Mouse (Mus musculus) MEL (cell line): ENCODE results near the gene P2rx2. TPM values are rescaled to one million over a fixed set of nuclear protein-coding genes. Genes with fewer than 3 reads are reported as not detected.

ENCODE experiments used
- DNase-seq: peaks from one replicate; pipeline ENCODE4 v3.0.0; 2011; ENCODE audit warnings: low read depth, low spot score
- H3K27ac ChIP-seq: 2 replicates; pipeline ENCODE4 v1.5.1; 2012; ENCODE audit warnings: low read depth, mild to moderate bottlenecking, control low read depth, low read length, moderate library complexity; ENCODE audit not compliant: control insufficient read depth
- H3K27me3 ChIP-seq, 2 experiments: fragments of 150-350 bp in 1 of 2; sonication (generic) in 1 of 2; 2 replicates each; pipeline ENCODE4 v1.6.1; 2012; ENCODE audit warnings: low read length in 2 of 2, mild to moderate bottlenecking in 2 of 2, improper control_type of control experiment in 1 of 2, moderate library complexity in 1 of 2; ENCODE audit not compliant: insufficient read depth in 2 of 2, control insufficient read depth in 1 of 2
- H3K36me3 ChIP-seq, 2 experiments: 2 replicates each; pipeline ENCODE4 v1.6.1; 2012 to 2014; ENCODE audit warnings: low read length in 2 of 2, improper control_type of control experiment in 1 of 2, inconsistent platforms in 1 of 2, mild to moderate bottlenecking in 1 of 2; ENCODE audit not compliant: insufficient read depth in 2 of 2, control insufficient read depth in 1 of 2
- H3K4me1 ChIP-seq, 2 experiments: fragments of 150-350 bp in 1 of 2; sonication (generic) in 1 of 2; 2 replicates each; pipeline ENCODE4 v1.6.1; 2012; ENCODE audit warnings: low read length in 2 of 2, improper control_type of control experiment in 1 of 2, mild to moderate bottlenecking in 1 of 2; ENCODE audit not compliant: insufficient read depth in 2 of 2, control insufficient read depth in 1 of 2
- H3K4me3 ChIP-seq, 2 experiments: fragments of 150-350 bp in 1 of 2; sonication (generic) in 1 of 2; 2 replicates each; pipeline ENCODE4 v1.5.1; 2012; ENCODE audit warnings: low read depth in 2 of 2, low read length in 2 of 2, mild to moderate bottlenecking in 2 of 2, moderate library complexity in 2 of 2, control low read depth in 1 of 2, improper control_type of control experiment in 1 of 2; ENCODE audit not compliant: control insufficient read depth in 1 of 2, insufficient read depth in 1 of 2
- H3K79me2 ChIP-seq: 2 replicates; pipeline ENCODE4 v1.6.1; 2012; ENCODE audit warnings: mild to moderate bottlenecking, low read length, moderate library complexity; ENCODE audit not compliant: control insufficient read depth, poor library complexity, insufficient read depth
- H3K9ac ChIP-seq: 2 replicates; pipeline ENCODE4 v1.6.1; 2012; ENCODE audit warnings: low read depth, mild to moderate bottlenecking, control low read depth, low read length, moderate library complexity; ENCODE audit not compliant: control insufficient read depth, poor library complexity, severe bottlenecking
- H3K9me3 ChIP-seq: fragments of 150-350 bp; sonication (generic); replicated peaks from 2 replicates; pipeline ENCODE4 v1.6.1; 2012; ENCODE audit warnings: mild to moderate bottlenecking, low read length, improper control_type of control experiment, moderate library complexity; ENCODE audit not compliant: insufficient read depth
- CTCF ChIP-seq, 3 experiments: IDR thresholded peaks in 2 of 3; conservative IDR thresholded peaks in 1 of 3; 2 replicates each; pipeline ENCODE4 v1.5.1; 2011 to 2012; ENCODE audit warnings: low read length in 3 of 3, low read depth in 2 of 3, mild to moderate bottlenecking in 2 of 3, improper control_type of control experiment in 1 of 3, inconsistent platforms in 1 of 3, mixed read lengths in 1 of 3, moderate library complexity in 1 of 3; ENCODE audit not compliant: control insufficient read depth in 1 of 3, insufficient read depth in 1 of 3, poor library complexity in 1 of 3, severe bottlenecking in 1 of 3
- GABPA ChIP-seq: IDR thresholded peaks from 2 replicates; pipeline ENCODE4 v1.6.1; 2012; ENCODE audit warnings: low read depth, mild to moderate bottlenecking, inconsistent platforms, low read length, improper control_type of control experiment, moderate library complexity
- GATA1 ChIP-seq: IDR thresholded peaks from 2 replicates; pipeline ENCODE4 v1.6.1; 2011; ENCODE audit warnings: low read depth, low read length, improper control_type of control experiment
- MAX ChIP-seq: IDR thresholded peaks from 2 replicates; pipeline ENCODE4 v1.6.1; 2011; ENCODE audit warnings: low read length, improper control_type of control experiment
- MEF2A ChIP-seq: IDR thresholded peaks from 2 replicates; pipeline ENCODE4 v1.6.1; 2014; ENCODE audit warnings: low read depth, mild to moderate bottlenecking, inconsistent platforms, low read length, improper control_type of control experiment; ENCODE audit not compliant: poor library complexity, insufficient replicate concordance, severe bottlenecking; ENCODE audit errors: extremely low read depth
- POLR2A ChIP-seq, 2 experiments: IDR thresholded peaks; 2 replicates each; pipeline ENCODE4 v1.6.1; 2011 to 2012; ENCODE audit warnings: low read length in 2 of 2, mild to moderate bottlenecking in 2 of 2, control low read depth in 1 of 2, improper control_type of control experiment in 1 of 2, low read depth in 1 of 2, moderate library complexity in 1 of 2; ENCODE audit not compliant: control insufficient read depth in 1 of 2, insufficient read depth in 1 of 2, poor library complexity in 1 of 2
- POLR2AphosphoS5 ChIP-seq: IDR thresholded peaks from 2 replicates; pipeline ENCODE4 v1.6.1; 2012; ENCODE audit warnings: low read depth, borderline replicate concordance, mild to moderate bottlenecking, inconsistent platforms, low read length, moderate library complexity, mixed read lengths
- RAD21 ChIP-seq: IDR thresholded peaks from 2 replicates; pipeline ENCODE4 v1.6.1; 2011; ENCODE audit warnings: mild to moderate bottlenecking, low read depth, low read length, improper control_type of control experiment
- RCOR1 ChIP-seq: IDR thresholded peaks from 2 replicates; pipeline ENCODE4 v1.6.1; 2012; ENCODE audit warnings: low read depth, mild to moderate bottlenecking, inconsistent platforms, low read length, improper control_type of control experiment
- SMC3 ChIP-seq: IDR thresholded peaks from 2 replicates; pipeline ENCODE4 v1.6.1; 2011; ENCODE audit warnings: low read depth, low read length, improper control_type of control experiment
- USF2 ChIP-seq, 2 experiments: IDR thresholded peaks; 2 replicates each; pipeline ENCODE4 v1.6.1; 2011 to 2012; ENCODE audit warnings: improper control_type of control experiment in 2 of 2, low read length in 2 of 2, borderline replicate concordance in 1 of 2, inconsistent platforms in 1 of 2, low read depth in 1 of 2, mild to moderate bottlenecking in 1 of 2; ENCODE audit not compliant: insufficient read depth in 1 of 2
- ZC3H11A ChIP-seq: IDR thresholded peaks from 2 replicates; pipeline ENCODE4 v1.6.1; 2012; ENCODE audit warnings: low read depth, mild to moderate bottlenecking, inconsistent platforms, low read length, improper control_type of control experiment
- ZNF384 ChIP-seq: IDR thresholded peaks from 2 replicates; pipeline ENCODE4 v1.6.1; 2012; ENCODE audit warnings: low read depth, mild to moderate bottlenecking, inconsistent platforms, low read length, improper control_type of control experiment
- polyA plus RNA-seq, 2 experiments: library from polyadenylated mRNA; stranded (reverse) in 1 of 2; unstranded in 1 of 2; fragments of >175 nt in 1 of 2; fragments of >200 nt in 1 of 2; gene quantifications; 2 replicates each; pipeline versions ENCODE4 v1.2.1 to v1.2.4; 2012; ENCODE audit warnings: low replicate concordance in 2 of 2, low read depth in 1 of 2; ENCODE audit not compliant: insufficient read length in 2 of 2, insufficient read depth in 1 of 2, missing spikeins in 1 of 2
- total RNA-seq: library from RNA; depleted of rRNA; stranded (reverse); fragments of 300-350 nt; gene quantifications from 2 replicates; pipeline ENCODE4 v1.2.3, GENCODE M21; 2012

The P2rx2 gene
- total and polyA plus RNA-seq, 3 experiments: 0.08 to 0.57 TPM; not detected in 1

DNA sequence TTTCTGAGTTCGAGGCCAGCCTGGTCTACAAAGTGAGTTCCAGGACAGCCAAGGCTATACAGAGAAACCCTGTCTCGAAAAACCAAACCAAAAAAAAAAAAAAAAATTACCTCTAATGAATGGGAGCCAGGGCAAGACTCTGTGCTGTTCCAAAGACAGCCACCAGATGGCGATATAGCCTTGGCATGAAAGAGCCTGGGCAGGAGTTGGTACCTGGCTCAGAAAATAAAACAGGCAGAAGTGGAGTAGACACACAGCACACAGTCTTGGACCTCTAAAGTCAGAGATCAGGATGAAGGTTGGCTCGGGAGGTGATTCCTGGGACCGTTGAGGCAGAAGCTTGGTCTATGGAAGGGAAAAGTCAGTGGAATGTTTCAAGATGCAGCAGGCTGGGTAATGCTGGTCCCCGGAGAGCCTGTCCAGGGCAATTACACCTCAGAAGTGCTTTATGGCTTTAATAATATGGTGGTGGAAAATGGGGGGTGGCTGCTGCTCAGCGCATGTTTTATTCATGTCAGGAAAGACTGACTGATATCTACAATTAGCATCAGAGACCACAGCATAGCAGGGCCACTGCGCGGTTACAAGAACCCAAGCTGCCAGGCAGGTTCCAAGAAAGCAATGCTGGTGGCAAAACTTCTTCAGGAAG is 14.6 kb upstream of the P2rx2 start:
- Histone ChIP-seq H3K36me3 (no peaks in the 10 kb centered on the region), H3K27me3 (no peaks in the 10 kb centered on the region), H3K4me1 (no peaks in the 10 kb centered on the region), H3K9ac (no peak overlapping the region), H3K4me3 (no peak overlapping the region), H3K79me2 (no peaks in the 10 kb centered on the region), H3K27ac (no peak overlapping the region), H3K9me3 (no peaks in the 10 kb centered on the region)
- TF ChIP-seq GABPA (no peak), ZC3H11A (peak; percentile 82), RAD21 (peak; percentile 83), CTCF (IDR thresholded peaks at IDR 0.05 in 2 of 3, conservative IDR thresholded peaks at IDR 0.05 in 1 of 3; ENCODE audit: control insufficient read depth in 1 of 3, insufficient read depth in 1 of 3, low read depth in 2 of 3, low read length in 3 of 3, poor library complexity in 1 of 3, severe bottlenecking in 1 of 3) (peak; percentile 75 to 91 (median 79)), GATA1 (peak; percentile 27; the same call in 1 of the 2 replicates), ZNF384 (peak; percentile 96), SMC3 (peak; percentile 84), RCOR1 (no peak)
- DNase-seq: peak; percentile 87

DNA sequence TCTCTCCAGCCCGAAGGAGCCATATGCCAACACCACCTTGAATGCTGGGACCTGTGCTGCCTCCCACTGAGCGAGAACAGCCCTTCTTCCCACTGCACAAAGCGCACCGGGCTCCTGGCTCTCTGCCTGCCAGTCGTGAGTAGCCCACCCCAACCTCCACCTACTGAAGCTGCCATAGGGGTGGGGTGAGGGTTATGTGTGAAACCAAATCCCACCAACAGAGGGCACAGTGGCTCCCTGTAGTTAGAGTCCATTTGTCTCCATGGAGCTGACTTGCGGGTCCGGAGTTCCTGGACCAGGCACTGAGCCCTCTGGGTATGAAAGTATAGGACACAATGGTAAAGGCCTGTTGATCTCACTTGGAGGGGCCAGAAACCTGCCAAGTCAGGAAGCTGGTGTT is 11.7 kb upstream of the P2rx2 start:
- Histone ChIP-seq H3K4me1 (no peaks in the 10 kb centered on the region), H3K27ac (no peak overlapping the region), H3K27me3 (no peaks in the 10 kb centered on the region), H3K4me3 (no peak overlapping the region), H3K79me2 (no peaks in the 10 kb centered on the region), H3K36me3 (no peaks in the 10 kb centered on the region)
- DNase-seq: peak; percentile 61
- TF ChIP-seq CTCF (IDR thresholded peaks at IDR 0.05 in 2 of 3, conservative IDR thresholded peaks at IDR 0.05 in 1 of 3; ENCODE audit: control insufficient read depth in 1 of 3, insufficient read depth in 1 of 3, low read depth in 2 of 3, low read length in 3 of 3, poor library complexity in 1 of 3, severe bottlenecking in 1 of 3) (peak; percentile 52 to 62 (median 57)), SMC3 (peak; percentile 48), MAX (no peak), RAD21 (peak; percentile 19)
- TF ChIP-seq, all 39 proteins: peak for 3
- Histone ChIP-seq H3K9ac (no peak overlapping the region), H3K9me3 (no peaks in the 10 kb centered on the region)

DNA sequence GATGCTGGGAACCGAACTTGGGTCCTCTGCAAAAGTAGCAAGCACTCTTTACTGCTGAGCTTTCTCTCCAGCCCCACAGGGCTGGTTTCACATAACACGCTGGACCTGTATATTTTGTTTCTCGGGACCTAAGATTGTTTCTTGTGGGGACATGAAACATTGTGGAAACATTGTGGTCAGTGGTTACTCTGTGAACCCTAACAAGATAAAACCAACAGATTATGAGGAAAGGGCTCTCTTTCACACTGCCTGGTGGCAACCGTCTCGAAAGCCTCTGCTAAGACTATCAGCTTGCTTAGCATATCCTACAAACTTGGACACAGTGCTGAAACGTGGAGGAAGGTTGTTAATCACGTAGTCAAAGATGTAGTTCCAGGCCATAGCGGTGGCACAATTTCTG is 4.0 kb upstream of the P2rx2 start:
- no peak overlapping the region for H3K4me3 ChIP-seq
- no peaks in the 10 kb centered on the region for H3K79me2 ChIP-seq
- no peaks in the 10 kb centered on the region for H3K27me3 ChIP-seq
- H3K27ac ChIP-seq: no peak overlapping the region
- no peaks in the 10 kb centered on the region for H3K9me3 ChIP-seq
- H3K9ac ChIP-seq: no peak overlapping the region
- no peaks in the 10 kb centered on the region for H3K36me3 ChIP-seq
- no peaks in the 10 kb centered on the region for H3K4me1 ChIP-seq
- DNase-seq: no peak
- TF ChIP-seq USF2 (IDR thresholded peaks at IDR 0.05; ENCODE audit: borderline replicate concordance in 1 of 2, insufficient read depth in 1 of 2, low read depth in 1 of 2, low read length in 2 of 2): no peak
- TF ChIP-seq POLR2AphosphoS5: no peak
- no peak for TF ChIP-seq POLR2A (IDR thresholded peaks at IDR 0.05; ENCODE audit: control insufficient read depth in 1 of 2, insufficient read depth in 1 of 2, low read depth in 1 of 2, low read length in 2 of 2, poor library complexity in 1 of 2)
- TF ChIP-seq MEF2A: no peak
